Mouse (Mus musculus) embryonic facial prominence, embryonic 10.5 days (tissue): ENCODE results near the gene Il5. TPM values are rescaled to one million over a fixed set of nuclear protein-coding genes. Genes with fewer than 3 reads are reported as not detected.
A peak's percentile ranks its signal among the peaks of the same experiment; 100 is the strongest.

Experiments used
- DNase-seq: peaks from one replicate; pipeline ENCODE4 v3.0.0-alpha.2; 2017; ENCODE audit warnings: low spot score
- H3K27ac ChIP-seq: fragments of 300-500 bp; sonication (generic); replicated peaks from 2 replicates; pipeline ENCODE4 v1.5.1; 2016; ENCODE audit warnings: mild to moderate bottlenecking
- H3K27me3 ChIP-seq: fragments of 300-500 bp; sonication (generic); replicated peaks from 2 replicates; pipeline ENCODE4 v1.6.1; 2016; ENCODE audit warnings: low read depth, mild to moderate bottlenecking; ENCODE audit not compliant: poor library complexity, severe bottlenecking
- H3K36me3 ChIP-seq: fragments of 300-500 bp; sonication (generic); replicated peaks from 2 replicates; pipeline ENCODE4 v1.6.1; 2016; ENCODE audit warnings: mild to moderate bottlenecking, moderate library complexity
- H3K4me1 ChIP-seq: fragments of 300-500 bp; sonication (generic); 2 replicates; pipeline ENCODE4 v1.6.1; 2016
- H3K4me3 ChIP-seq: fragments of 300-500 bp; sonication (generic); 2 replicates; pipeline ENCODE4 v1.5.1; 2016; ENCODE audit warnings: mild to moderate bottlenecking, moderate library complexity
- H3K9me3 ChIP-seq: fragments of 300-500 bp; sonication (generic); 2 replicates; pipeline ENCODE4 v1.6.1; 2016; ENCODE audit warnings: mild to moderate bottlenecking
- WGBS: fragments of 180-500 bp; shearing (Covaris S2); methylation state at CpG from one replicate; pipeline ENCODE4 v1.1.7; 2016; 5-methylcytosine and 5-hydroxymethylcytosine counted together
- polyA plus RNA-seq: library from polyadenylated mRNA; unstranded; fragments of >200 nt; fragmentation: Nextera tagmentation; extraction: Ambion mirVana; gene quantifications from 2 replicates; pipeline ENCODE4 v1.2.1, GENCODE M21; 2016

Il5 gene
- polyA plus RNA-seq, 1 experiment from 2014 or later: not detected

- Histone ChIP-seq H3K4me3 (no peak overlapping the region), H3K9me3 (no peaks in the 10 kb centered on the region), H3K27me3 (no peaks in the 10 kb centered on the region), H3K4me1 (no peaks in the 10 kb centered on the region), H3K27ac (no peak overlapping the region), H3K36me3 (no peaks in the 10 kb centered on the region)
- 94% methylated on average over 7 of the region's 7 CpGs for WGBS
- no peak for DNase-seq
These were observed 10.9 kb downstream of the Il5 start for GRCm38 (mm10) chr11:53731457-53731856.

DNA sequence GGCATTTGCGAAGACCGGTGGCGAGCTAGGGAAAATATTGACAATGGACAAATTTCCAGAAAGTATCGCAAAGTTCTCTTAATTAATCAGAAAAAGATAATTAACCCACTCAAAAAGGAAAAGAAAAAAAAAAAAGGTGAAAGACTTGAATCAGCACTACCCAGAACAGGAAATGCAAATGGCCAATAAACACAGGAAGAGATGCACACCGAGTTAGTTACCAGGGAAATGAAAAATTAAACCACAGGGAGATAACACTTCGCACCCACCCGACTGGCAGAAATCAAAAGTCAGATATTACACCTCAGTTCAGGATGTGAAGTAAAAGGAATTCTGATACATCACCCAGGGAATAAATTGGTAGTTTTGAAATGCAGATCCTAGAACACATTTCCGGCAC is 11.7 kb downstream of the Il5 start:
- no peak for DNase-seq
- Histone ChIP-seq H3K4me1 (no peaks in the 10 kb centered on the region), H3K4me3 (no peak overlapping the region), H3K27me3 (no peaks in the 10 kb centered on the region), H3K9me3 (no peaks in the 10 kb centered on the region), H3K36me3 (no peaks in the 10 kb centered on the region), H3K27ac (no peak overlapping the region)
- WGBS: 93% methylated on average over 8 of the region's 8 CpGs

- H3K4me1 ChIP-seq: no peaks in the 10 kb centered on the region
- no peaks in the 10 kb centered on the region for H3K9me3 ChIP-seq
- DNase-seq: no peak
- H3K4me3 ChIP-seq: no peak overlapping the region
- H3K36me3 ChIP-seq: no peaks in the 10 kb centered on the region
- no peak overlapping the region for H3K27ac ChIP-seq
- H3K27me3 ChIP-seq: no peaks in the 10 kb centered on the region
- WGBS: 88% methylated on average over 7 of the region's 7 CpGs
These were observed 13.2 kb downstream of the Il5 start for GRCm38 (mm10) chr11:53733824-53734223.

GRCm38 (mm10) chr11:53734431-53734830 is 13.8 kb downstream of the Il5 start:
- Histone ChIP-seq H3K27me3 (no peaks in the 10 kb centered on the region), H3K27ac (no peak overlapping the region), H3K36me3 (no peaks in the 10 kb centered on the region), H3K4me3 (no peak overlapping the region), H3K9me3 (no peaks in the 10 kb centered on the region), H3K4me1 (no peaks in the 10 kb centered on the region)
- DNase-seq: no peak
- WGBS: 84% methylated on average over 2 of the region's 2 CpGs

GRCm38 (mm10) chr11:53734970-53735681 is 14.5 kb downstream of the Il5 start:
- Histone ChIP-seq H3K4me3 (no peak overlapping the region), H3K27me3 (no peaks in the 10 kb centered on the region), H3K9me3 (no peaks in the 10 kb centered on the region), H3K4me1 (no peaks in the 10 kb centered on the region), H3K36me3 (no peaks in the 10 kb centered on the region), H3K27ac (no peak overlapping the region)
- no peak for DNase-seq
- 72% methylated on average over 18 of the region's 18 CpGs for WGBS

- 27% methylated on average over 17 of the region's 17 CpGs for WGBS
- no peaks in the 10 kb centered on the region for H3K27me3 ChIP-seq
- DNase-seq: peak; percentile 81
- no peaks in the 10 kb centered on the region for H3K4me1 ChIP-seq
- no peak overlapping the region; the same call in 1 of the 2 replicates for H3K27ac ChIP-seq
- H3K9me3 ChIP-seq: no peaks in the 10 kb centered on the region
- peak overlapping the region; percentile 39; the same call in 1 of the 2 replicates for H3K4me3 ChIP-seq
- no peaks in the 10 kb centered on the region for H3K36me3 ChIP-seq
These were observed 15.2 kb downstream of the Il5 start for GRCm38 (mm10) chr11:53735682-53736245.

GRCm38 (mm10) chr11:53736771-53737572 is 16.4 kb downstream of the Il5 start:
- 51% methylated on average over 14 of the region's 14 CpGs for WGBS
- no peaks in the 10 kb centered on the region for H3K36me3 ChIP-seq
- H3K27ac ChIP-seq: no peak overlapping the region
- no peaks in the 10 kb centered on the region for H3K27me3 ChIP-seq
- H3K9me3 ChIP-seq: no peaks in the 10 kb centered on the region
- DNase-seq: peak; percentile 84
- H3K4me1 ChIP-seq: no peaks in the 10 kb centered on the region
- H3K4me3 ChIP-seq: no peak overlapping the region

DNA sequence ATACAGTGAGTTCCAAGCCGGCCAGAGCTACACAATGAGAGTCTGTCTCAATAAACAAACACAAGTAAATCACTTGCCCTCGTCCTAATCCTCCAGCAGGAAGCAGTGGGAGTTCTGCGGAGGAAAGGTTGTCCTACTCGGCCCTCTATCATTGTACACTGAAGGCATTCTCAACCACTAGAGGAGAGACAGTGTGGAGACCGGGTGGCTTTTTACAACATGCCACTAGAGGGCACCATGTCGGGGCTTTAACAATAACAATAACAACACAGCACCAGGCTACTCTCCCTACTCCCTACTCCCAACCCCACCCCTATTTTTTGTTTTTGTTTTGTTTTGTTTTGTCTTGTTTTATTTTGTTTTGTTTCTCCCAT is 17.0 kb downstream of the Il5 start:
- 45% methylated on average over 6 of the region's 6 CpGs for WGBS
- DNase-seq: peak; percentile 48
- no peak overlapping the region for H3K27ac ChIP-seq
- peaks cover 4% of the 10 kb centered on the region; the same call in 1 of the 2 replicates for H3K4me1 ChIP-seq
- no peak overlapping the region for H3K4me3 ChIP-seq
- H3K27me3 ChIP-seq: no peaks in the 10 kb centered on the region
- no peaks in the 10 kb centered on the region for H3K9me3 ChIP-seq
- no peaks in the 10 kb centered on the region for H3K36me3 ChIP-seq

- Histone ChIP-seq H3K36me3 (no peaks in the 10 kb centered on the region), H3K9me3 (no peaks in the 10 kb centered on the region), H3K4me1 (peaks cover 4% of the 10 kb centered on the region; the same call in 1 of the 2 replicates), H3K27ac (no peak overlapping the region), H3K4me3 (no peak overlapping the region), H3K27me3 (no peaks in the 10 kb centered on the region)
- WGBS: 6% methylated on average over 5 of the region's 5 CpGs
- no peak for DNase-seq
These were observed 21.8 kb downstream of the Il5 start for GRCm38 (mm10) chr11:53742353-53742752.

DNA sequence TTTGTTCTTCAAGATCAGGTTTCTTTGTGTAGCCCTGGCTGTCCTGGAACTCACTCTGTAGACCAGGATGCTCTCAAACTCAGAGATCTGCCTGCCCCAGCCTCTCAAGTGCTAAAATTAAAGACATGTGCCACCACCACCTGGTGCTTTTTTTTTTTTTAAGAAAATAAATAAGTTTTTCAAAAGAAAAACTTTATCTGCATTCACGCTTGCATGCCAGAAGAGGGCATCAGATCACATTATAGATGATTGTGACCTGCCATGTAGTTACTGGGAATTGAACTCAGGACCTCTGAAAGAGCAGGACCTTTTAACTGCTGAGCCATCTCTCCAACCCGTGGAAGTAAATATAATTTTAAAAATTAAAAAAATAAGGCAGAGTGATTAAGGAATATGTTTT is 24.7 kb downstream of the Il5 start:
- WGBS: 90% methylated on average over 2 of the region's 2 CpGs

DNA sequence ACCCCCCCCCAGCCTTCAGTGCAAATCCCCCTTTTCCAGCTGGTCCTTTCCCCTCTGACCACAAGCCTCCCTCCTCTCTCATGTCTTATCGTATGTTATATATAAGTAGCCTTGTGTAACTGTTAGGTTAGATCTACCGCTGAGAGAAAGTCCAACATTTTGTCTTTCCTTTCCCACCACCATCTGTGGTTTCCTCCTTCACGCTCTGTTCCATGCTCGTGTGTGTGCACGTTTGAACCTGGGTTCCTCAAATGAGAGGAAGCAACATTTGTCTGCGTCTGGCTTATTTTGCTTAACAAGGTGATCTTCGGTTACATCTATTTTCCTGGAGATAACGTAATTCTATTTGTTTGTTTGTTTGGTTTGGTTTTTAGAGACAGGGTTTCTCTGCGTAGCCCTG is 27.4 kb downstream of the Il5 start:
- H3K9me3 ChIP-seq: no peaks in the 10 kb centered on the region
- 89% methylated on average over 9 of the region's 9 CpGs for WGBS
- DNase-seq: no peak
- no peaks in the 10 kb centered on the region for H3K4me1 ChIP-seq
- no peak overlapping the region for H3K27ac ChIP-seq
- H3K27me3 ChIP-seq: no peaks in the 10 kb centered on the region
- no peak overlapping the region for H3K4me3 ChIP-seq
- H3K36me3 ChIP-seq: no peaks in the 10 kb centered on the region

More for the DNA sequence above, 24.7 kb downstream of the Il5 start:
- no peak for DNase-seq
- Histone ChIP-seq H3K27ac (no peak overlapping the region), H3K9me3 (no peaks in the 10 kb centered on the region), H3K36me3 (no peaks in the 10 kb centered on the region), H3K4me3 (no peak overlapping the region), H3K4me1 (peaks cover 4% of the 10 kb centered on the region; the same call in 1 of the 2 replicates), H3K27me3 (no peaks in the 10 kb centered on the region)

GRCm38 (mm10) chr11:53748614-53749013 is 28.0 kb downstream of the Il5 start:
- DNase-seq: no peak
- WGBS: 93% methylated on average over 6 of the region's 6 CpGs
- no peaks in the 10 kb centered on the region for H3K9me3 ChIP-seq
- no peak overlapping the region for H3K27ac ChIP-seq
- no peaks in the 10 kb centered on the region for H3K36me3 ChIP-seq
- H3K4me3 ChIP-seq: no peak overlapping the region
- no peaks in the 10 kb centered on the region for H3K4me1 ChIP-seq
- no peaks in the 10 kb centered on the region for H3K27me3 ChIP-seq

DNA sequence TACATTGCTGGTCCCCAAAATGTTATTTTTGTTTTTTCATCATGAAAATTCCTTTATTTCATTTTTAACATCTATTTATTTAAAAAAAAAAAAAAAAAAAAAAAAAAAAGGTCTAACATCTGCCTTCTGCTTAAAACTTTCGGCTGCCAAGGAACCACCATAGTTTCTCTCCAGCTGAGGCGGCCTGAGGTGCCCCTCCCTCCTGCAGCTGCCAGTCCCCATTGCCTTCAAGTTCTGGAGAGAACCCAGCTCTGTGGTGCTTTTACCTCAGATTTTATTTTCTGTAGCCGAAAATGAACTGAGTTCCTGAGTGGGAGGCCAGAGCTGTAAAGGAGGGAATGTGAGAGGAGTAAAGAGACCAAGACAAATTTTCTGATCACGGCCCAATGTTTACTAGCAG is 28.7 kb downstream of the Il5 start:
- H3K27ac ChIP-seq: no peak overlapping the region
- 74% methylated on average over 4 of the region's 4 CpGs for WGBS
- no peaks in the 10 kb centered on the region for H3K36me3 ChIP-seq
- no peak overlapping the region for H3K4me3 ChIP-seq
- no peaks in the 10 kb centered on the region for H3K4me1 ChIP-seq
- DNase-seq: no peak
- H3K27me3 ChIP-seq: no peaks in the 10 kb centered on the region
- no peaks in the 10 kb centered on the region for H3K9me3 ChIP-seq
